Comparison of ENCODE assay signal across 11 mouse cellular contexts in the genomic region with DNA sequence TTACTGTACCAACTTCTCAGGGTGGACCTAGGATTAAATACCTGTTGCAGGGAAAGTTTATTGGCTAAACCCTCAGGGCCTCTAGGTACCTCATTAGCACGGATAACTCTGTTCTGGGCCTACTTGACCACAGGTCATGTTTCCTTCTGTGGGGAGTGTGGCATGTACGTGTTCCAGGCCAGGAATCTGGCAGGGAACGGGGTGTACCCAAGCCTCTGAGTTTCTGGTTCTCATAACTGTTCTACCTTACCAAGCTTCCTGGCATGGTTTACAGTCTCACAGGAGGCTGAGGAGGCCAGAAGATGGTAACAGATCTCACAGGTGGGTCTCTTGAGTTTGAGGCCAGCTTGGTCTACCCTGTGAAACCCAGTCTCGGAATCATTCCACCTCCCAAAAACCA. TPM values are rescaled to one million over a fixed set of nuclear protein-coding genes. Genes with fewer than 3 reads are reported as not detected.
"Had no signal": no experiment of that assay in that cellular context is flagged by ENCODE, and none has a peak within 500 bp of the region (broad histone marks: within the 10 kb centered on the region; RNA-seq: fewer than 3 reads in every experiment).

No protein-coding gene starts in this region.

- H3K9me3 ChIP-seq: limb, embryonic 13.5 days; midbrain, embryonic 12.5 days; neural tube, embryonic 13.5 days had no signal

- H3K4me3 ChIP-seq: layer of hippocampus, adult 2 months; limb, embryonic 13.5 days; midbrain, embryonic 12.5 days; neural tube, embryonic 13.5 days had no signal

- H3K4me2 ChIP-seq: limb, embryonic 13.5 days; midbrain, embryonic 12.5 days; neural tube, embryonic 13.5 days had no signal

- DNase-seq: left cerebral cortex, postnatal 4 days; retina, postnatal 1 day; thymus, postnatal 36 days had no signal

- ATAC-seq: intestine, embryonic 16.5 days; midbrain, embryonic 16.5 days had no signal

- H3K27me3 ChIP-seq: limb, embryonic 13.5 days; midbrain, embryonic 12.5 days; neural tube, embryonic 13.5 days had no signal

- H3K4me1 ChIP-seq: limb, embryonic 13.5 days; midbrain, embryonic 12.5 days; neural tube, embryonic 13.5 days had no signal

- H3K27ac ChIP-seq: layer of hippocampus, adult 2 months; limb, embryonic 13.5 days; liver, embryonic 14.5 days; midbrain, embryonic 12.5 days; neural tube, embryonic 13.5 days had no signal

- H3K9ac ChIP-seq: limb, embryonic 13.5 days; liver, embryonic 14.5 days; midbrain, embryonic 12.5 days; neural tube, embryonic 13.5 days had no signal

RNA-seq across cellular contexts. Expression of gene Rhoc, which starts 58.4 kb away (rescaled TPM):
- total RNA-seq: megakaryocyte-erythroid progenitor cell, adult 5-6 weeks had no signal
